Mouse (Mus musculus) liver, embryonic 15.5 days (tissue): ENCODE measurements around the gene Ufsp1. TPM values are rescaled to one million over a fixed set of nuclear protein-coding genes. Genes with fewer than 3 reads are reported as not detected.

ENCODE experiments used
- ATAC-seq: fragments of 200-750 bp; cut with Nextera tagmentation; 2 replicates; pipeline ENCODE4 v1.8.0; 2017; ENCODE audit warnings: moderate number of reproducible peaks, mild to moderate bottlenecking, moderate library complexity; ENCODE audit not compliant: insufficient read depth
- H3K27ac ChIP-seq: fragments of 300-500 bp; sonication (generic); replicated peaks from 2 replicates; pipeline ENCODE4 v1.5.1; 2015; ENCODE audit warnings: mild to moderate bottlenecking, inconsistent platforms
- H3K27me3 ChIP-seq: fragments of 300-500 bp; sonication (generic); 2 replicates; pipeline ENCODE4 v1.6.1; 2015; ENCODE audit warnings: mild to moderate bottlenecking, inconsistent platforms
- H3K36me3 ChIP-seq: fragments of 300-500 bp; sonication (generic); replicated peaks from 2 replicates; pipeline ENCODE4 v1.6.1; 2015; ENCODE audit warnings: moderate library complexity, mild to moderate bottlenecking, inconsistent platforms
- H3K4me1 ChIP-seq: fragments of 300-500 bp; sonication (generic); replicated peaks from 2 replicates; pipeline ENCODE4 v1.6.1; 2015; ENCODE audit warnings: inconsistent platforms
- H3K4me2 ChIP-seq: fragments of 300-500 bp; sonication (generic); 2 replicates; pipeline ENCODE4 v1.6.1; 2015; ENCODE audit warnings: moderate library complexity, mild to moderate bottlenecking, inconsistent platforms
- H3K4me3 ChIP-seq: fragments of 300-500 bp; sonication (generic); replicated peaks from 2 replicates; pipeline ENCODE4 v1.5.1; 2015; ENCODE audit warnings: mild to moderate bottlenecking, inconsistent platforms
- H3K9ac ChIP-seq: fragments of 300-500 bp; sonication (generic); 2 replicates; pipeline ENCODE4 v1.6.1; 2015; ENCODE audit warnings: moderate library complexity, mild to moderate bottlenecking, inconsistent platforms
- H3K9me3 ChIP-seq: fragments of 300-500 bp; sonication (generic); replicated peaks from 2 replicates; pipeline ENCODE4 v1.6.1; 2016; ENCODE audit warnings: inconsistent platforms
- WGBS: fragments of 180-500 bp; shearing (Covaris S2); methylation state at CpG from one replicate; pipeline ENCODE4 v1.1.7; 2015; ENCODE audit warnings: mixed read lengths; ENCODE audit not compliant: insufficient replicate concordance; 5-methylcytosine and 5-hydroxymethylcytosine counted together
- polyA plus RNA-seq: library from polyadenylated mRNA; unstranded; fragments of >200 nt; fragmentation: Nextera tagmentation; extraction: Ambion mirVana; gene quantifications from 2 replicates; pipeline ENCODE4 v1.2.1, GENCODE M21; 2015

Ufsp1 gene
- polyA plus RNA-seq, 1 experiment from 2014 or later: 7.4 TPM

DNA sequence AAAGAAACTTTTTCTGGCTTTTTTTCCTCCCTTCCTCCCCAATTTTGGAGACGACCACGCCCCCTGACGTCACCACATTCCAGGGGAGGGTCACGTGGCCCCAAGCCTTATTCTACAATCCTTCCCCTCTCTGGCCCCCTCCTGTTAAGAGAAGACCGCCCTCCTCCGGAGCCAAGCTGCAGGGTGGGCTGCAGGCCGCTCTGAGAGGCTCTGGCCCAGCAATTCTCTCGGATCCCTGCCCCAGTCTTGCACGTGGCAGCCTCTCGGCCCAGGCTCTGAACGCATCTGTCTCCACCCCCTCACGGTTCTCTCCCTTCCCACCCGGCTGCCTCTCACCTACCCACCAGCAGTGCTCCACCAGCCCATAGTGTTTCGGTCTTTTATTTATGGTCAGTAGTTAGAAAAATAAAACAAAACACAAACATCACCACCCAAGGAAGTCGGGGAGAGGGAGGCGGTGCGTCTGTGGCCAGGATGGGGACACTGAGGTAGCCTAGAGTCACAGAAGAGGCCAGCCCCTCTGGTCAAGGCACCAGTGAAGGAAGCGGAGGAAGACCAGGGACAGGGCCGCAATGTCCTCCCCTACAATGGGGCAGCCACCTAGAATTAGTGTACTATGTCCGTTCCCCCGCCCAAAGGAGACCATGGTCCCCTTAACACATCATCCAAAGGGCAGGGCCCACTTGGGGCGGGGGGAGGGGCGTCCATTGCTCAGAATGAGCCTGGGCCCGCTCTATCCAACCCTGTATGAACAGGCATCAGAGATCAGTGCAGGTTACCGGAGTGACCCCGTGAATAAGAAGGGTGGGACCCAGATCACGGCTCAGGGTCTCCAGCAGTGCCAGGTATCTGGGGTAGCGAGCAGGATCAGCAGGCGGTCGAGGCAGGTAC, 20.0 kb downstream of the Ufsp1 start, which contains the start of gene Trip6:
TSS of gene Trip6 (minus strand) at position 212 of the 891 bp plus-strand sequence.
- Histone ChIP-seq H3K4me2 (peak within 1 kb of the TSS; percentile 76), H3K9ac (peak within 1 kb of the TSS; percentile 60), H3K4me1 (peaks cover 54% of the 10 kb centered on the region), H3K36me3 (peaks cover 10% of the 10 kb centered on the region), H3K27ac (peak within 1 kb of the TSS; percentile 54; the same call in 1 of the 2 replicates), H3K9me3 (no peaks in the 10 kb centered on the region), H3K4me3 (peak within 1 kb of the TSS; percentile 56), H3K27me3 (0 out of 2 replicates have a peak, but pooled peaks cover 4% of the 10 kb centered on the region)
- peak; percentile 34 for ATAC-seq
- 33% methylated on average over 30 of the region's 30 CpGs for WGBS

DNA sequence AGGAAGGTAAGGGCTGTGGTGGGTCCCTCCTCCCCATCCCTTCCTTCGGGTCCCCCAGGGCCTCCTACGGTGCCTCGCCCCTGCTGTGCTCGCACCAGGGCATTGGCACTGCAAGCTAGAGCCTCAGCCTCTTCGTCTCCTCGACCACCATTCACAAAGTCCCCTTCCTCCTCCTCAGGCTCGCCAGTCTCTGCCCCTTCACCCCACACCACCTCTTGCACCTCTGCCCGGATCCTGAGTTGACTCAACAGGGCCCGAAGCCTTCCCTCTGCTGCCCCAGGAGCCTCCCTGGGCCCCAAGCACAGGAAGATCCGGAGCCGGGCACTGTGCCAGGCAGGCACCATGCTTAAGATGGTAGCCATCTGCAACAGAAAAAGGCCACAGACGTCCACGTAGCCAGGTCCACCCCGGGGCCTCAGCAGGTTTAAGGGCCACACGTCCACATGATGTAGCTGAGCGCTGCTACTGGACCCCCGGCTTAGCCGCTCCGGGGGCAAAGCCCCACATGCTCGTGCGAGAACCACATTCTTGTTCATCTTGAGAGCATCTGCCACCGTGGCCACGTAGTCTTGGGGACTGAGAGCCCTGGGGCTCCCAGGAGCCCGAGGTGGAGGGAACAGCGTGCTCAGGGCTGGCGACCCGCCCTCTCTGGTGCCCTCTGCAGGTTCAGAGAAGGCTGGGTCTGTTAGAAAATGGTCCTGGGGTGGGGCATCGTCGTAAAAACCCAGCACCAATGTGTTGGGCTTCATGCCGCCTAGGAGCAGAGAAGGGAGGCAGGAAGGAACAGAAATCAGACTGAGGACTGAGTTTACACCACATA, 20.9 kb downstream of the Ufsp1 start:
- Histone ChIP-seq H3K4me2 (no peak overlapping the region), H3K36me3 (peaks cover 1% of the 10 kb centered on the region; the same call in 1 of the 2 replicates), H3K9ac (no peak overlapping the region), H3K27ac (no peak overlapping the region), H3K9me3 (no peaks in the 10 kb centered on the region), H3K4me3 (no peak overlapping the region), H3K27me3 (0 out of 2 replicates have a peak, but pooled peaks cover 4% of the 10 kb centered on the region), H3K4me1 (peaks cover 54% of the 10 kb centered on the region)
- ATAC-seq: 0 out of 2 replicates have a peak, but pooled peaks have one; percentile 7
- WGBS: 52% methylated on average over 28 of the region's 30 CpGs

DNA sequence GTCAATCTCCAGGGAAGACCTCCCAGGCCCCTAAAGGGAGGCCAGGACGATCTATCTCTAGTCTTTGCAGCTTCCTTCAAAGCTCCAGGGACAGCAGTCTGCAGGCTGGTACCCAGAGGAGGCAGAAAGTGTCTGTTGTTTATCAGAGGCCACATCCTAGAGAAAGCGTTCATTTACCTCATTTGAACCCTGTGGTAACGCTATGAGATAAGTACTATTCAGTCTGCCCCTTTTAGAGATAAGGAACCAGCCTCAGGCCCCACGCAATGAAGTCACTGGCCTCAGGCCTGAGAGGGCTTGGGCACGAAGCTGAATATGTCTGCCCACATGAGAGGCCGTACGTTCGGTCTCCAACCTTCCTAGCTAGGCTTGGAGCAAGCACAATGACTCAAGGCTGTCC, 22.9 kb downstream of the Ufsp1 start:
- Histone ChIP-seq H3K27me3 (0 out of 2 replicates have a peak, but pooled peaks cover 4% of the 10 kb centered on the region), H3K4me2 (no peak overlapping the region), H3K27ac (no peak overlapping the region), H3K36me3 (peaks cover 5% of the 10 kb centered on the region; the same call in 1 of the 2 replicates), H3K4me1 (peaks cover 48% of the 10 kb centered on the region), H3K9me3 (no peaks in the 10 kb centered on the region), H3K4me3 (no peak overlapping the region), H3K9ac (no peak overlapping the region)
- 32% methylated on average over 8 of the region's 8 CpGs for WGBS
- ATAC-seq: no peak

DNA sequence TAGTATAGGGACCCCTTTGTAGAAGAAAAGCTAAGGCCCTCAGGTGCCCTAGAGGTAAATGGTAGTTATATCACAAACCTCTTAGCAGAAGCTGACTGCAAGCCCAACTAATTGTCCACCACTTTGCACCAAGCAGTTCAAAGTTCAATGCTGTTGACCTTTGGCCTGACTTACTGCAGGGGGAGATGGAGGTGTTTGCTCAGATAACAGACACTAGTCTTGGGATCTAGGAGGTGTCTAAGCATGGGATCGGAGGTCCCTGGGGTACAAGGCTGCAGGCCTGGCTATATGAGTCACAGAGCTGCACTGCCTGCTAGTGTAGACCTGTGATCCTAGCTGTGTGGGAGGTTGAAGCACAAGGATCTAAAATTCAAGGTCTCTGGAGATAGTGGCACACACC, 24.1 kb downstream of the Ufsp1 start:
- Histone ChIP-seq H3K9ac (no peak overlapping the region), H3K4me3 (no peak overlapping the region), H3K27me3 (0 out of 2 replicates have a peak, but pooled peaks cover 4% of the 10 kb centered on the region), H3K36me3 (peaks cover 5% of the 10 kb centered on the region; the same call in 1 of the 2 replicates), H3K9me3 (no peaks in the 10 kb centered on the region), H3K27ac (no peak overlapping the region), H3K4me1 (peaks cover 36% of the 10 kb centered on the region), H3K4me2 (no peak overlapping the region)
- WGBS: 75% methylated on average over 1 of the region's 1 CpGs
- no peak for ATAC-seq

DNA sequence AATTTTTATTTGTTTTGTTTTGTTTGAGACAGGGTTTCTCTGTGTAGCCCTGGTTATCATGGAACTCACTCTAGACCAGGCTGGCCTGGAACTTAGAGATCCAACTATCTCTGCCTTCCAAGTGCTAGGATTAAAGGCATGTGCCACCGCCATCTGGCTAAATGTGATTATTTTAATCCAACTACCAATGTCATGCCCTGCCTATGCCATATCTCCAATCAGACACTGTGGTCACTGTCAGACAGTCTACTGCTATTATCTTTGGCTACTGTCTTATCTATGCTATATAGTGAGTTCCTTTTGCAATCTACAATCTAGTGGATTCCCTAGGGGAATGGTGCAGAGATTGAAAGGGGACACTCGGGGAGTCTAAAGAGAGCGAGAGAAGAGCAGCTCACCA, 26.6 kb downstream of the Ufsp1 start:
- Histone ChIP-seq H3K36me3 (peaks cover 9% of the 10 kb centered on the region; the same call in 1 of the 2 replicates), H3K9me3 (no peaks in the 10 kb centered on the region), H3K9ac (no peak overlapping the region), H3K27me3 (0 out of 2 replicates have a peak, but pooled peaks cover 4% of the 10 kb centered on the region), H3K4me3 (no peak overlapping the region), H3K4me1 (peaks cover 13% of the 10 kb centered on the region), H3K4me2 (no peak overlapping the region), H3K27ac (no peak overlapping the region)
- ATAC-seq: no peak
- 55% methylated on average over 3 of the region's 3 CpGs for WGBS

DNA sequence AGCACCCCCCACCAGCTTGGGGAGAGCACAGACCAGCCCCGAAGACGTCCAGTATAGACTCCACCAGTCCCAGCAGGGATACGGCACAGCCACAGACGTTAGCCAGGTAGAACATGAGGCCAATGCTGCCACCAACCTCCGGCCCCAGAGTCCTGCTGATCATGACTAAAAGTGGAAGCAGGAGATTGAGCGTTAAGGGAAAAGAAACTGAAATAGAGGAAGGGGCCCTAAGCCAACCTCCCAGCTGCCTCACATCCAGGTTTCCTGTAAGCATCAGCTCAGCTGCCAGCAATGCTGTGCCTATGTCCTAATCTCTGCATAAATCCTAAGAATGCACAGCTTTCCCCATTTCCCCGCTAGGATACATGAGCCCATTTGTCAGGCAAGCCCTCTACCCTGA, 36.5 kb downstream of the Ufsp1 start:
- Histone ChIP-seq H3K36me3 (no peaks in the 10 kb centered on the region), H3K27me3 (no peaks in the 10 kb centered on the region), H3K9ac (no peak overlapping the region), H3K4me1 (peaks cover 22% of the 10 kb centered on the region), H3K27ac (no peak overlapping the region), H3K4me3 (no peak overlapping the region), H3K4me2 (no peak overlapping the region), H3K9me3 (no peaks in the 10 kb centered on the region)
- ATAC-seq: no peak
- 58% methylated on average over 7 of the region's 7 CpGs for WGBS

DNA sequence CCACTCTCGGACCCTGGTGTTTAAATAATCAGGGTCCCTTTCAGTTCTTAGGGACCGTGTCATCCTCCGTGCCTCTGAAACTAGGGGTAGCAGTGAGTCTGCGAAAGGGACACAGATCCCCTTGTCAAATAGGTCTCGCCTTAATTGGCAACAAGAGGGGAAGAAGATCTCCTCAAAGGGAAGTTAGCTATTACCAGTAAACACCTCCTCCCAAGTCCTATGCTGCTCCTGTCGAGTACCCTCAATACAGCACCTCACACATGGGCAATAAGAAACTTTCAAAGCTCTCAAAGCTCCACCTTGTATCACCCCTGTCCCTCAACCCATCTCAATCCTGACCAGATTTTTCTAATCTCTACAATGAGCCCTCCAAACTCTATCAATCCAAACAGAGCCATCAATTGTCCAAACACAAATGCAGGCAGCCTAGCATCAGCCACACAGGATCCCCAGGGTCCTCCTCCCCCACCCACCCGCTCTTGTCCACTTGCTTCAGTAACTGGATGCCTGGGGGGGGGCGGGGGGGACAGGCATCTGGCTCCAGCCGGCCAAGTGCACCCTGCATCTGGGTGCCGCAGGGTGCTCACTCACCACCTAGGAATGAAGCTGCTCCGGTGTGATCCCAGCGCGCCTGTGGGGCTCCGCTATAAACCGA, 38.6 kb downstream of the Ufsp1 start:
- no peaks in the 10 kb centered on the region for H3K9me3 ChIP-seq
- 13% methylated on average over 15 of the region's 15 CpGs for WGBS
- no peak for ATAC-seq
- H3K4me2 ChIP-seq: peak overlapping the region; percentile 79
- H3K27ac ChIP-seq: peak overlapping the region; percentile 42
- peak overlapping the region; percentile 50 for H3K9ac ChIP-seq
- H3K36me3 ChIP-seq: no peaks in the 10 kb centered on the region
- no peaks in the 10 kb centered on the region for H3K27me3 ChIP-seq
- H3K4me1 ChIP-seq: peaks cover 34% of the 10 kb centered on the region
- H3K4me3 ChIP-seq: peak overlapping the region; percentile 59

DNA sequence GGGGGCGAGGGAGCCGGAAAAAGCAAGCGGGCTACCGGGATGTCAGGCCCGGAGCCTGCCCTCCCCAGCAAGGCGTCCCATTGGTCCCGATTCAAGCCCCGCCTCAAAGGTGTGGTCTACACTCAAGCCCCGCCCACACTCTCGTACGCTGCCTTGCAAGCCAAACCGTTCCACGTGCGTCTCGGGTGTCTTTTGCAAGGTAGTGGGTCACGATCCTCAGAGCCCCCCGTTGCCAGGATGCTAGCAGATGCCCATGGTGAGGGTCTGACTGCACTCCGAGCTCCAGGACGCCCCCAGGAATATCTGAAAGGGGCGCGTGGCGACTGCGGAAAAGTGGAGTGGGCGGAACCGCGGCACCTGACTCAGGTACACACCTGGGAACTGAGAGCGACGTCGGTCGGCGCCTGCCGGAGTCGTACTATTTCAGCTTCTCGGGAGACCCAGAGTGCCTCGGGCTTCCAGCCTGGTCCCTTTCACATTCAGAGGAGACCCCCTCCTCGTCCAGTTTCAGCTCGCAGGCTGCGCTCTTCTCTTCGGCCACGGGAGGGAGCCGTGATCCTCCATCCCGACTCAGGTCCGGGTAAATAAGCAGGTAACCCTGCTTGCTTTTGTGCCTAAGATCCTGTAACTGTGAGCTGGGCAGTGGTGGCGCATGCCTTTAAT, 39.2 kb downstream of the Ufsp1 start, which contains the start of gene Slc12a9:
TSS of gene Slc12a9 (minus strand) at position 86 of the 663 bp plus-strand sequence.
- Histone ChIP-seq H3K4me2 (peak within 1 kb of the TSS; percentile 79), H3K9me3 (no peaks in the 10 kb centered on the region), H3K4me3 (peak within 1 kb of the TSS; percentile 59), H3K9ac (peak within 1 kb of the TSS; percentile 50), H3K27ac (peak within 1 kb of the TSS; percentile 42), H3K27me3 (no peaks in the 10 kb centered on the region), H3K36me3 (no peaks in the 10 kb centered on the region), H3K4me1 (peaks cover 39% of the 10 kb centered on the region)
- ATAC-seq: peak; percentile 76
- under 1% methylated on average over 44 of the region's 44 CpGs for WGBS

DNA sequence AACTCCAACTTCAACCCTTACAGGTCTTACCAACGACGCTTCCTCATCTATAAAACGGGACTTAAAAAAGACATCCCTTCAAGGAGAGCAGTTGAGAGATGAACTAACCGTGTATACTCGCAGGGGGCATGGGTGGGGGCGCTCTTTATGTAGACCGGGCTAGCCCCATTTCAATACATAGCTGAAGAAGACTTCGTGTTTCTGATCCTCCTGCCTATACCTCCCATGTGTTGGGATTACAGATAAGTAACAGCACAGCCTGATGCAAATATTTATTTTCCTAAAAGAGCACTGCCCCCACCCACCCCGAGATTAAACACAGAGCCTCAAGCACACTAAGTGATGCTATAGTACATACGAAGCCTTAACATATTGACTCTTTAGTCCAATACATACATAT, 39.9 kb downstream of the Ufsp1 start:
- Histone ChIP-seq H3K9ac (no peak overlapping the region), H3K4me2 (peak overlapping the region; percentile 79), H3K9me3 (no peaks in the 10 kb centered on the region), H3K4me3 (peak overlapping the region; percentile 59; the same call in 1 of the 2 replicates), H3K27ac (no peak overlapping the region), H3K4me1 (peaks cover 46% of the 10 kb centered on the region), H3K36me3 (no peaks in the 10 kb centered on the region), H3K27me3 (peaks cover 4% of the 10 kb centered on the region; the same call in 1 of the 2 replicates)
- no peak for ATAC-seq
- WGBS: 34% methylated on average over 10 of the region's 10 CpGs

DNA sequence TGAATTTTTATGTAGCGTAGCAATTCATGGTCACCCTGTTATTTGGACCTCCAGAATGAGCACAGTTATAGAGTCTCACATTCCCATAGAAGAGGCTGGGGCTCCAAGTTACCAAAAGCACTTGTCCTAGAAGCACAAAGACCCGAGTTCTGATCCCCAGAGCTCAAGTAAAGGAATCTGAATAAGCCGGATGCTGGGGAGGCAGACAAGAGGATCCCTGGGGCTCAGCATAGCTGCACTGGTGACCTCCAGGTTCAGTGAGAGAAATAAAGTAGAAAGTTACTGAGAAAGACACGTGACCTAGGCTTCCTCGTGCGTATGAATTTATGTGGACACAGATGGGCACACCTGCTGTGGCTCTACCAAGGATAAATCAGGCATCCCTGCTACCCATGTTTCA, 40.6 kb downstream of the Ufsp1 start:
- WGBS: 73% methylated on average over 6 of the region's 6 CpGs
- H3K27ac ChIP-seq: no peak overlapping the region
- H3K9ac ChIP-seq: no peak overlapping the region
- H3K27me3 ChIP-seq: peaks cover 4% of the 10 kb centered on the region
- no peak overlapping the region for H3K4me3 ChIP-seq
- H3K4me1 ChIP-seq: peaks cover 52% of the 10 kb centered on the region
- H3K9me3 ChIP-seq: no peaks in the 10 kb centered on the region
- no peaks in the 10 kb centered on the region for H3K36me3 ChIP-seq
- ATAC-seq: no peak
- H3K4me2 ChIP-seq: no peak overlapping the region
